Mouse (Mus musculus): Measurements from ENCODE around the gene Magt1. TPM values are rescaled to one million over a fixed set of nuclear protein-coding genes. Genes with fewer than 3 reads are reported as not detected.

The Magt1 gene
- 10 to 100 TPM; 32.4 to 37.7 TPM for polyA plus RNA-seq (2017; shearing (Covaris generic))

GRCm38 (mm10) chrX:106011465-106012159 is at the start of gene Magt1:
Magt1 (minus strand) TSS chrX:106011906.

GRCm38 (mm10) chrX:106026418-106027342 is 15.0 kb upstream of the Magt1 start, which contains the start of gene Atp7a:
Atp7a (plus strand) TSS chrX:106027276.

GRCm38 (mm10) chrX:106015571-106016322 is 4.0 kb upstream of the Magt1 start, which contains the start of gene Cox7b:
Cox7b (plus strand) TSS chrX:106015700.

GRCm38 (mm10) chrX:105928861-105929477 is 82.7 kb downstream of the Magt1 start, which contains the start of gene Atrx:
Atrx (minus strand) TSS chrX:105929403.

Other genes starting within 250 kb of the Magt1 start
- gene Fgf16, start 247.6 kb downstream of the Magt1 start, polyA plus RNA-seq (2017; shearing (Covaris generic)) = 1 to 10 TPM in 1 of 2 experiments, under 1 TPM in 1; 0.63 to 2.5 TPM
- gene Atrx, start 82.5 kb downstream of the Magt1 start, polyA plus RNA-seq (2017; shearing (Covaris generic)) = 100 to 1,000 TPM; 227 to 256 TPM
- gene Cox7b, start 3.8 kb upstream of the Magt1 start, polyA plus RNA-seq (2017; shearing (Covaris generic)) = 100 to 1,000 TPM; 317 to 324 TPM
- gene Atp7a, start 15.4 kb upstream of the Magt1 start, polyA plus RNA-seq (2017; shearing (Covaris generic)) = 1 to 10 TPM; 7.7 to 9.8 TPM
- gene Tlr13, start 131.3 kb upstream of the Magt1 start, polyA plus RNA-seq (2017; shearing (Covaris generic)) = under 1 TPM; 0.14 to 0.47 TPM
- 100 to 1,000 TPM; 161 to 191 TPM for gene Pgk1, start 175.2 kb upstream of the Magt1 start, polyA plus RNA-seq (2017; shearing (Covaris generic))
- 10 to 100 TPM; 30.0 to 37.6 TPM for gene Taf9b, start 209.3 kb upstream of the Magt1 start, polyA plus RNA-seq (2017; shearing (Covaris generic))
- gene Fnd3c2, start 243.5 kb upstream of the Magt1 start, polyA plus RNA-seq (2017; shearing (Covaris generic)) = not detected

All from activated CD4-positive, CD25-positive, alpha-beta regulatory T cell (primary cell).